10 mouse cellular contexts compared by ENCODE assay signal in genomic region chr6:119328521-119329115, GRCm38 (mm10). TPM values are rescaled to one million over a fixed set of nuclear protein-coding genes. Genes with fewer than 3 reads are reported as not detected.
DNase-seq lines count a peak whose midpoint lies in the region; ATAC-seq and TF ChIP-seq lines count a peak whose summit lies in the region.
"Had no signal": no experiment of that assay in that cellular context is flagged by ENCODE, and none has a peak within 500 bp of the region (broad histone marks: within the 10 kb centered on the region; RNA-seq: fewer than 3 reads in every experiment).

No protein-coding gene starts in this region.

- peak; percentile 47 for DNase-seq in layer of hippocampus, adult 11-12 months (ENCODE audit: low spot score)
- no peak for DNase-seq in layer of hippocampus, postnatal 36 days
- no peak for DNase-seq in ovary, adult 18-20 months (ENCODE audit: low spot score)
- DNase-seq in gastrocnemius, postnatal 10 days: no peak

- H3K4me2 ChIP-seq in forebrain, embryonic 12.5 days: peak overlapping the region; percentile 67
- peak overlapping the region; percentile 81 for H3K4me2 ChIP-seq in hindbrain, embryonic 15.5 days
- peak overlapping the region; percentile 30 for H3K4me2 ChIP-seq in myocyte (ENCODE audit: low read depth)
- no peak overlapping the region for H3K4me2 ChIP-seq in liver, embryonic 12.5 days

- 10% methylated on average over 10 of the region's 11 CpGs for WGBS in forebrain, embryonic 12.5 days
- 7% methylated on average over 11 of the region's 11 CpGs for WGBS in hindbrain, embryonic 15.5 days
- WGBS in liver, embryonic 12.5 days (ENCODE audit: insufficient replicate concordance): 9% methylated on average over 11 of the region's 11 CpGs

- no peaks in the 10 kb centered on the region for H3K79me2 ChIP-seq in myocyte (ENCODE audit: control insufficient read depth, insufficient read depth)

- TF ChIP-seq POLR2A in myocyte (IDR thresholded peaks at IDR 0.05; ENCODE audit: insufficient read length, low read depth): no peak

- peaks cover 70% of the 10 kb centered on the region for H3K27me3 ChIP-seq in forebrain, embryonic 12.5 days
- H3K27me3 ChIP-seq in hindbrain, embryonic 15.5 days: 0 out of 2 replicates have a peak, but pooled peaks cover 2% of the 10 kb centered on the region
- H3K27me3 ChIP-seq in myocyte (ENCODE audit: control insufficient read depth, insufficient read depth, insufficient read length): peaks cover 57% of the 10 kb centered on the region
- peaks cover 97% of the 10 kb centered on the region for H3K27me3 ChIP-seq in liver, embryonic 12.5 days (replicated peaks)

- no peak overlapping the region for H3K27ac ChIP-seq in forebrain, embryonic 12.5 days
- peak overlapping the region; percentile 76 for H3K27ac ChIP-seq in hindbrain, embryonic 15.5 days (replicated peaks)
- H3K27ac ChIP-seq in liver, embryonic 12.5 days: no peak overlapping the region
- H3K27ac ChIP-seq: heart, adult 2 months had no signal

- peak; percentile 15 for ATAC-seq in forebrain, embryonic 12.5 days (ENCODE audit: low FRiP score)
- peak; percentile 13 for ATAC-seq in hindbrain, embryonic 15.5 days (ENCODE audit: low FRiP score, low read depth)
- ATAC-seq in liver, embryonic 12.5 days: no peak

- H3ac ChIP-seq in myocyte (ENCODE audit: control insufficient read depth, insufficient read length): no peak overlapping the region

- H3K4me3 ChIP-seq in forebrain, embryonic 12.5 days (replicated peaks): no peak overlapping the region
- peak overlapping the region; percentile 63 for H3K4me3 ChIP-seq in hindbrain, embryonic 15.5 days
- no peak overlapping the region for H3K4me3 ChIP-seq in myocyte
- no peak overlapping the region for H3K4me3 ChIP-seq in liver, embryonic 12.5 days
- H3K4me3 ChIP-seq: heart, adult 2 months had no signal

- H3K4me1 ChIP-seq in forebrain, embryonic 12.5 days: peaks cover 41% of the 10 kb centered on the region
- H3K4me1 ChIP-seq in hindbrain, embryonic 15.5 days (replicated peaks): peaks cover 58% of the 10 kb centered on the region
- H3K4me1 ChIP-seq in liver, embryonic 12.5 days: no peaks in the 10 kb centered on the region

- H3K36me3 ChIP-seq in forebrain, embryonic 12.5 days (replicated peaks): no peaks in the 10 kb centered on the region
- no peaks in the 10 kb centered on the region for H3K36me3 ChIP-seq in hindbrain, embryonic 15.5 days
- no peaks in the 10 kb centered on the region for H3K36me3 ChIP-seq in myocyte (ENCODE audit: control insufficient read depth, insufficient read depth)
- no peaks in the 10 kb centered on the region for H3K36me3 ChIP-seq in liver, embryonic 12.5 days

- no peak overlapping the region for H3K9ac ChIP-seq in forebrain, embryonic 12.5 days
- peak overlapping the region; percentile 66 for H3K9ac ChIP-seq in hindbrain, embryonic 15.5 days
- no peak overlapping the region for H3K9ac ChIP-seq in liver, embryonic 12.5 days

- no peaks in the 10 kb centered on the region for H3K9me3 ChIP-seq in forebrain, embryonic 12.5 days
- H3K9me3 ChIP-seq in hindbrain, embryonic 15.5 days: no peaks in the 10 kb centered on the region
- no peaks in the 10 kb centered on the region for H3K9me3 ChIP-seq in liver, embryonic 12.5 days (replicated peaks)

TF ChIP-seq in myocyte, 11 proteins besides CTCF, POLR2A, EP300 and RAD21:
- TF ChIP-seq TCF12 (IDR thresholded peaks at IDR 0.05; ENCODE audit: insufficient read depth, poor library complexity, severe bottlenecking) (no peak), MAX (IDR thresholded peaks at IDR 0.05; ENCODE audit: low read depth) (no peak), MYOD1 (IDR thresholded peaks at IDR 0.05; ENCODE audit: control insufficient read depth in 1 of 3, insufficient read length in 2 of 3, low read depth in 2 of 3) (no peak), TCF3 (IDR thresholded peaks at IDR 0.05; ENCODE audit: insufficient read length, low read depth) (no peak), REST (IDR thresholded peaks at IDR 0.05; ENCODE audit: insufficient read depth, insufficient read length) (no peak), E2F4 (IDR thresholded peaks at IDR 0.05; ENCODE audit: insufficient read depth) (no peak), POLR2AphosphoS2 (IDR thresholded peaks at IDR 0.05; ENCODE audit: insufficient read length, low read depth) (no peak)

RNA-seq across cellular contexts. Expression of gene Lrtm2, which starts 1.9 kb away (rescaled TPM):
- 10 to 100 TPM; 40.4 to 42.8 TPM for total RNA-seq in layer of hippocampus, postnatal 36 days (2021)
- 0.68 and 0.70 TPM in 2 replicates for polyA plus RNA-seq in forebrain, embryonic 12.5 days (2016; fragmentation: Nextera tagmentation; extraction: Ambion mirVana)
- 12.7 and 14.6 TPM in 2 replicates for polyA plus RNA-seq in hindbrain, embryonic 15.5 days (2015; fragmentation: Nextera tagmentation; extraction: Ambion mirVana)
- polyA plus RNA-seq in myocyte (2012; fragmentation: generic; extraction: Trizol): 0.06 TPM
- polyA plus RNA-seq in liver, embryonic 12.5 days (2016; fragmentation: Nextera tagmentation; extraction: Ambion mirVana): not detected in 2 replicates
- total RNA-seq in gastrocnemius, postnatal 10 days (2021): under 1 TPM; 0.16 to 0.31 TPM
- polyA plus RNA-seq: limb, embryonic 11.5 days had no signal
